Mouse (Mus musculus) lung, adult 10 weeks (tissue): ENCODE data around the gene Olfr345. TPM values are rescaled to one million over a fixed set of nuclear protein-coding genes. Genes with fewer than 3 reads are reported as not detected.

Experiments
- polyA plus RNA-seq: library from polyadenylated mRNA; stranded (reverse); fragments of 350-450 nt; fragmentation: Illumina TruSeq; extraction: RNeasy Lipid Tissue Mini Kit (QIAGEN cat#74804); gene quantifications from one replicate; pipeline ENCODE4 v1.2.3, GENCODE M21; 2014; ENCODE audit warnings: low read depth, low replicate concordance; ENCODE audit not compliant: insufficient read depth

Gene Olfr345
- polyA plus RNA-seq, result not detected

DNA sequence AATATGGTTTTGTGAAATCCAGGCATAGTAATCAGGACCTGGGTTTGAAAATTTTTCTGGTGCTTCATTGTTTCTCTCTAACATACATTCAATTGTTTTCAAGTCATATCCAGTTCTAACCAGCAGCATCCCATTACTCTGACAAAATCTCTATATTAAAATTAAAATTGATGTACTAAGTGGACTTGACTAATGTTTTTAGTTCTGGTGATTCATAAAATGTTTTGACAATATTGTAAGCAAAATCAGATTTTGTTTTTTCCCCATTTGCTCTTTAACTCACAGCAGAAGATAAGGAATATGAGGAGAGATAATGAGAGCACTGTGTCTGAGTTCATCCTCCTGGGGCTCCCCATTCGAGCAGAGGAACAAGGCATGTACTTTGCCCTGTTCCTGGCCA lies at the start of gene Olfr345:
TSS of gene Olfr345 (plus strand) at position 301 of the 400 bp plus-strand sequence.

DNA sequence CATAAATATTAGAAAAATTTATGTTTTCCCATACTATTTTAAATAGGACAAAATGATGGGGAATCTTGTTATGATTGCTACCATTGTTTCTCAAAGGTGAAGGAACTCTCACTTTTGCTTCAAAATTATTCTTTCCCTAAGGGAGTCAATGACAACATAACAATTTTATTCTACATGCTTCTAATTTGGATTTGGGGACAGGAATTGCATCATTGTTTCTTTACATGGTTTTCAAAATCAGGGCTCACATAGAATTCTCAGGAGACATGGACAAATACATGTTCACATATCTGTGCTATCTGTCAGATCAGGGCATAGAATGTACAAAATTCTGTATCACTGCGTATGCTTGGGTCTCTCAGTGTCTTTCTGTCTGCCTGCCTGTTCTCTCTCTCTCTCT lies 45.6 kb downstream of the Olfr345 start, which contains the start of gene Olfr346:
TSS of gene Olfr346 (plus strand) at position 301 of the 400 bp plus-strand sequence.

Other genes starting within 250 kb of the Olfr345 start
- not detected for gene Olfr339, start 221.1 kb upstream of the Olfr345 start, polyA plus RNA-seq
- gene Olfr340, start 187.5 kb upstream of the Olfr345 start, polyA plus RNA-seq, result not detected
- not detected for gene Olfr341, start 157.6 kb upstream of the Olfr345 start, polyA plus RNA-seq
- gene Olfr342, start 115.0 kb upstream of the Olfr345 start, polyA plus RNA-seq, result not detected
- gene Olfr344, start 73.4 kb upstream of the Olfr345 start, polyA plus RNA-seq, result not detected
- not detected for gene Olfr346, start 45.7 kb downstream of the Olfr345 start, polyA plus RNA-seq
- gene Olfr347, start 91.9 kb downstream of the Olfr345 start, polyA plus RNA-seq, result not detected
- not detected for gene Olfr348, start 144.2 kb downstream of the Olfr345 start, polyA plus RNA-seq
- not detected for gene Olfr50, start 150.5 kb downstream of the Olfr345 start, polyA plus RNA-seq
- gene Olfr3, start 177.0 kb downstream of the Olfr345 start, polyA plus RNA-seq, result not detected
- not detected for gene Olfr350, start 206.3 kb downstream of the Olfr345 start, polyA plus RNA-seq
- not detected for gene Olfr351, start 222.6 kb downstream of the Olfr345 start, polyA plus RNA-seq
- not detected for gene Olfr352, start 228.4 kb downstream of the Olfr345 start, polyA plus RNA-seq